Mouse (Mus musculus) left cerebral cortex, adult 2 months (tissue): ENCODE data around the gene Abca4. TPM values are rescaled to one million over a fixed set of nuclear protein-coding genes. Genes with fewer than 3 reads are reported as not detected.
"Not testable (repeated sequence)": the region's sequence is repeated elsewhere in the genome, so short reads cannot be mapped to it uniquely, and the experiment has no call there.

ENCODE experiments used
- DNase-seq, 2 experiments: peaks; one replicate each; pipeline ENCODE4 v3.0.0; 2021 to 2022; ENCODE audit warnings: low spot score in 2 of 2, mixed read lengths in 1 of 2; ENCODE audit errors: extremely low spot score in 1 of 2
- H3K27ac ChIP-seq: fragments of 200-600 bp; 2 replicates; pipeline ENCODE4 v1.8.1; 2022
- H3K4me3 ChIP-seq: fragments of 200-600 bp; 2 replicates; pipeline ENCODE4 v1.8.1; 2022
- CTCF ChIP-seq: fragments of 200-600 bp; IDR thresholded peaks from 2 replicates; pipeline ENCODE4 v1.8.1; 2022; ENCODE audit warnings: antibody characterized with exemption, mild to moderate bottlenecking, moderate library complexity
- intact Hi-C: fragments of 180-260 bp; cut with DNase I; formaldehyde crosslinking; loops from one replicate; pipeline ENCODE4 v1.15.1; 2025
- total RNA-seq, 2 experiments: library from RNA; stranded (reverse); gene quantifications; 2 replicates each; pipeline ENCODE4 v1.2.3; 2021

Gene Abca4
- total RNA-seq, 2 experiments from 2014 or later = 2.0 to 2.1 TPM

GRCm38 (mm10) chr3:122210434-122210833 lies 166.2 kb downstream of the Abca4 start:
- no peak overlapping the region for H3K4me3 ChIP-seq
- H3K27ac ChIP-seq = no peak overlapping the region
- TF ChIP-seq CTCF = no peak
- no peak for DNase-seq
- intact Hi-C loops = no loop called here

- Histone ChIP-seq H3K27ac (no peak overlapping the region), H3K4me3 (no peak overlapping the region)
- intact Hi-C loops = no loop called here
- no peak for TF ChIP-seq CTCF
- DNase-seq = no peak
These were observed 166.6 kb downstream of the Abca4 start for GRCm38 (mm10) chr3:122210846-122211245.

GRCm38 (mm10) chr3:122211446-122212125 lies 167.3 kb downstream of the Abca4 start:
- Histone ChIP-seq H3K27ac (no peak overlapping the region), H3K4me3 (no peak overlapping the region)
- intact Hi-C loops = no loop called here
- no peak for TF ChIP-seq CTCF
- DNase-seq = no peak

GRCm38 (mm10) chr3:122221240-122222036 lies 177.2 kb downstream of the Abca4 start:
- no peak overlapping the region for H3K27ac ChIP-seq
- no peak for TF ChIP-seq CTCF
- no peak overlapping the region for H3K4me3 ChIP-seq
- DNase-seq = no peak
- intact Hi-C loops = no loop called here

GRCm38 (mm10) chr3:122226972-122227371 lies 182.7 kb downstream of the Abca4 start:
- H3K27ac ChIP-seq, H3K4me3 ChIP-seq, DNase-seq: not testable (repeated sequence)
- intact Hi-C loops = loop anchor here (1.0 kb wide), 1 partner anchor 12 kb away; no protein-coding TSS in a partner anchor

Other genes with a start within 250 kb of the Abca4 start
- gene Abcd3, start 229.1 kb upstream of the Abca4 start, total RNA-seq = 10 to 100 TPM; 48.6 to 49.7 TPM
- 10 to 100 TPM; 20.5 to 24.4 TPM for gene Arhgap29, start 91.9 kb upstream of the Abca4 start, total RNA-seq
- 10 to 100 TPM; 60.5 to 67.3 TPM for gene Gclm, start 201.1 kb downstream of the Abca4 start, total RNA-seq
- gene Dnttip2, start 229.9 kb downstream of the Abca4 start, total RNA-seq = 10 to 100 TPM; 29.5 to 33.4 TPM
- 10 to 100 TPM; 14.7 to 15.4 TPM for gene Bcar3, start 249.7 kb downstream of the Abca4 start, total RNA-seq